Mouse (Mus musculus) NIH3T3 (cell line): Measurements from ENCODE around the gene Shank2.

ENCODE experiments used
- DNase-seq: peaks from one replicate; pipeline ENCODE4 v3.0.0-alpha.2; 2012; ENCODE audit warnings: low read depth

The Shank2 gene

DNA sequence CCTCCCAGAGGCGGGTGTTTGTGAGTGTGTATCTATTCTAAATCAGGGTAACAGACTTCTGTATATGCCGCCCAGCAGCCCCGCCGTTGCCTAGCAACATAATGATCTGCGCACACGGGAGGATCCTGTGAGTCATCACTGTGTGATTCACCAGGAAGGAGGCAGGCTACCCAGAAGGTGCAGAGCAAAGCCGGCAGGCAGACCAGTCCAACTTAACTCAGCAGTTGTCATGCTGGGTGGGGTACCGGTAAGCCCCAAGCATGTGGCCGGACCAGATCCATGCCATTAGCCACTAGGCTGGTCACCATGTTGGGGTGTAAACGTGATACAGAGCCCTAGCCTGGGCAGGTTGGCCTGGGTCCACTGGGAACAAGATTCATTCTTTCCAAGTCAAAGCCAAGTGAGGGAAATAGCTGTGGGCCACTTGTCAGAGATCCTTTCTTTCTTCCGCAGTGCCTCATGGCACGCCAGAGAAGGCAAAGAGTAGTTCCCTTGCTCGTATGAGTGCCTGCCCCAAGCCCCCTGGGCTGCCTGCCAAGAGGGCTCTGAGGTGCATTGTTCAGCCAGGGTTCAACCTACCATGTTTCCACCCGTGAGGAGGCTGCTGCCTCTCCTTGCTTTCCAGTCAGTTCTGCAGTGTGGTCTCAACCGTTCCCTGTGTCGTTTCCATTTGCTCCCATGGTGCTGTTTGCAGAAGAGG lies 416.1 kb downstream of the Shank2 start:
- peak; percentile 92 for DNase-seq

DNA sequence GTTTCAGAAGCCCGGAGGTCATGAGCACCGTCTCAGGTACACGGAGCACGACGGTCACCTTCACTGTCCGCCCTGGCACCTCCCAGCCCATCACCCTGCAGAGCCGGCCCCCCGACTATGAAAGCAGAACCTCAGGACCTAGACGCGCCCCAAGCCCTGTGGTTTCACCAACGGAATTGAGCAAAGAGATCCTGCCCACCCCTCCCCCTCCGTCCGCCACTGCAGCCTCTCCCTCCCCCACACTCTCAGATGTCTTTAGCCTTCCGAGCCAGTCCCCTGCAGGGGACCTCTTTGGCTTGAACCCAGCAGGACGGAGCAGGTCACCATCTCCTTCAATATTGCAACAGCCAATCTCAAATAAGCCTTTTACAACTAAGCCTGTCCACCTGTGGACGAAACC lies 418.8 kb downstream of the Shank2 start:
- no peak for DNase-seq

- no peak for DNase-seq
Observed at GRCm38 (mm10) chr7:144421478-144421877, 419.8 kb downstream of the Shank2 start.

DNA sequence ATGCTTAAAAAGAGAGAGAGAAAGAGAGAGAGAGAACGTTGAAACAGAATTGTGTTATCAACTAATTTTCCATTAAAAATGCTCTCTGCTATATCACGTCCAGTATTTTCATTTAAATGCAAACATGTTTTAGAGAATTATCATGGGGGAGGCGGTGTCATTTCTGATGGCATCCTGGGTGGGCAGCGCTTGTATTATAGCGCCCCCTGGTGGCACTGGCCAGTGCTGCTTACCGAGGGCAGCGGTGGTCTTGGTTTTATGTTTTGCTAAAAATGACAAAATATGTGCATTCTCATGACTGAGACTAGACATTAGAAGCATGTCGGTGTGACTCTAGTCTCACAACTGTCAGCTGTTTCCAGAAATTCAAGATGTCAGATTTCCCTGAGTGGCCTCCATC lies 424.2 kb downstream of the Shank2 start:
- peak; percentile 79 for DNase-seq

GRCm38 (mm10) chr7:144426594-144426993 lies 424.9 kb downstream of the Shank2 start:
- no peak for DNase-seq

DNA sequence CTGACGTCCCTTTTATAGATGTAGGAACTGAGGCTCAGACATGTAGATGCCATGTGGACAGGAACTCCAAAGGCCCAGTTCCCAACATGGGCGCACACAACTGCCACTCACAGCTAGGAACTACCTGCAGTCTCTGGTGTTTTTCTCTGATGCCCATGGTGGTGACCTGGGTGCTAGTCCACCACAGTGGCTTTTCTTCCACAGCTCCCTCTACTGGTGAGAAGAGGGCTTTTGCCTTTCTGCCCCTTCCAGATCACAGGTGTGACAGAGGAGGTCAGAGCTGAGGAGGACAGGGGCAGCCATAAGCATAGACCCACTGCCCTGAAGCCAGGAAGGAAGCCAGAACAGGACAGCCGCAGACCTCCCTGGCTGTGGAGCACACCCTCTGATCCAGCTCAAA lies 425.7 kb downstream of the Shank2 start:
- no peak for DNase-seq

DNA sequence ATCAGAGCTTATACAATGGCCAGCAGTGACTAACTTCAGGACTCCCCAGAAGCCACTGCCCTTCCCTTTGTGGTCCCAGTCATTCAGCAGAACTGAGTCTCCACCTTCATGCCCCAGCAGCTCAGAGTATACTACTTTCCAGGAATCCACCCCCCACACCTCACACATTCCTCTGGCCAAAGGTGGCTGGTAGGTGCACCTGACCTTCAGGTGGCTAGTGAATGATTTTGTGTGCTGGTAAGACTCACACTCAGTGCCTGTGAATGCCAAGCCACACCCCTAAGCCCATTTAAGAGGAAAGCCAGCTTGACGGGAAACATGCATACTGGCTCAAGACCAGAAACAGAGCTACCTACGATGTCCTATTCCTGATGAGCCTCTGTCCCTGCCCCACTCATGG lies 431.2 kb downstream of the Shank2 start:
- DNase-seq: no peak

DNA sequence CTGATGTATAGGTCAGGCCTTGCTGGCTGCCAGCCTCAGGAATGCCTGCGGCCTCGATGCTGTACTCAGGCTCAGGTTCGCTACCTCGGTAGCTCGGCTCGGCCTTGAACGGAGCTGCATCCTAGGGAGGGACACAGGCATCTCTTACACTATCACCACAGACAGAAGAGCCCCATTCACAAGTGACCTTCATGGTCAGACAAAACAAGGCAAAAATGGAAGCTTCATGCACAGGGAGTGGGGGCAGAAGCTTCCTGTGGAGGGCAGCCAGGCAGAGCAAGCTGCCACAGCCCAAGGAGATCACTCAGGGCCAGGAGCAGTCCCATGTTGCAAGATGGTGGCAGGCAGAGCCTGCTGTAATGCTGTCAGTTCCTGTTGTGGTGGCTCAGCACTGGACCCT lies 437.1 kb downstream of the Shank2 start:
- no peak for DNase-seq

GRCm38 (mm10) chr7:144441466-144441865 lies 439.7 kb downstream of the Shank2 start:
- DNase-seq: no peak

- DNase-seq: no peak
Observed at GRCm38 (mm10) chr7:144441976-144442375, 440.2 kb downstream of the Shank2 start.

DNA sequence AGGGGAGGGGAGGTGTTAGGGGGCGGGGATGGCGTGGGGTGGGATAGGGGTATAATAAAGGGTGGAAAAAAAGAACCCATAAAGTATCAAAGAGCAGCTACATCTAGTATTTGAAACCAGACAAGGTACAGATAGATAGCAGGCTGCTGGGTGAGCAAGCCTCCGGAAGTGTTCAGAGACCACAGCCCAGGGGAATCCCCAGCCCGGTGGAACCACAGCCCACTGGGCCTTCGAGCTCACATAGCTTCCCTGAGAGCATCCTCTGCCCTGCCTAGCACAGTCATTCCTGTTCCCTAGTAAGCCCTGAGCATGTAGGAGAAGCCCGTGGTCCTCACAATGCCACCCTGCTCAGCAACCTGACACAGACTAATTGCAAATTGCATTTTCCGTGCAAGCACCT lies 443.1 kb downstream of the Shank2 start:
- DNase-seq: no peak

DNA sequence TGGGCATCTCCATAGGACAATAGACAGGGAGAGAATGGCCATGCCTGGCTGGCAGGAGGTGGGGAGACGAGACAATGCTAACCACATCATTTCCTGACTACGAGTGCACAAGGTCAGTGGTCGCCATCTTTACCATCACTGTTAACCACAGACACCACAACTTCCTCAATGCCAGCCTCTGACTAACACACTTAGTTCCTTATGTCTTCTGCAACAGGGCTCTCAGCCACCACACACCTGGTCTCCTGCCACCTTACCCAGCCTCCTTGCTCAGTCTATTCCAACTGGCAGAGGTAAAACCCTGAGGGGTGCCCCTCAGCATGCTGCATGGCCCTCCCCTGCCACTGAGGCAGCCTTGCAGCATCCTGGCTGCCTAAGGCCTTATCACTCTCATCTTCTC lies 445.4 kb downstream of the Shank2 start:
- DNase-seq: no peak

- no peak for DNase-seq
Observed at GRCm38 (mm10) chr7:144448186-144448585, 446.5 kb downstream of the Shank2 start.

- DNase-seq: no peak
Observed at GRCm38 (mm10) chr7:144449637-144450570, 448.2 kb downstream of the Shank2 start.

GRCm38 (mm10) chr7:144450661-144451060 lies 448.9 kb downstream of the Shank2 start:
- no peak for DNase-seq

DNA sequence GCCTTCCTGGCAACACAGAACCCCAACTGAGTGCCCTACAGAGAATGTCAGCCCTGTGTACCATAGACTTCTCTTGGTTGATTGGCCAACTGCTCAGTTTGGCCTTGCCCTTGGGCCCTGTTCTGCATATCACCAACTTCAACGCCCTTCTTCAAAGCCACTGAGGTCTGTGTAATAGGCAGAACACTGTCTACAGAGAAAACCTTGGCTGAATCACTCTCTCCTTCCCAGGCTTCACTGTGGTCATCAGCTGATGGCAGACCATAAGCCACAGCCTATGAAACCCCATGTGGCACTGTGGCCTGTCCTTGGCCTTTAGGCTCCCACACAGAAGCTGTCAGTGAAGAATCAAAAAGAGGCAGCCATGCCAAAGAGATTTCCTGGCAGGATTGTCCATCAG lies 457.2 kb downstream of the Shank2 start:
- DNase-seq: no peak

DNA sequence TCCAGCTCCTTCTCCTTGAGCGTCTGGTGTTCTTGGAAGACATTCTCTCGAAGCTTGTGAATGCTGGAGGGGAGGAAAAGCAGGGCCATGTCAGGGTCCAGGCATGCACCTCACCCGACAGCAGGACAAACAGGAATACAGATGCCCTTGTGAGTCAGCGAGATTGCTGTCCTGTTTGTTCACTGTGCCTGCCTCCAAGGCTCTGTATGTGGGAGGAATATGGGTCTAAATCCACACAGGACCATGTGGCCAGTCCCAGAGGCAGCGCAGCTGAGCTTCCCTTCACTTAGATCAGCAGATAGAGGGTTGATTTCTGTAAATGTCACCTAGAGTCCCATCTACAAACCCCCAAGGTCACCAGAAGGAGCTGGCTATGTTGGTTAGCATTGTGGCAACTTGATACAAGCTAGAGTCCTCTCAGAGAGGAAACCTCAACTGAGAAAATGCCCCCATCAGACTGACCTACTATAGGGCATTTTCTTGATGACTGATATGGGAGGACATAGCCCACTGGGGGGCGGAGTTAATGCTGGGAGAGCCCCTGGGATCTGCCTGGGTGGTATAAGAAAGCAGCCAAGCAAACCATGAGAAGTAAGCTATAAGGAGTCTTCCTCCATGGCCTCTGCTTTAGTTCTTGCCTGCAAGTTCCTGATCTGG lies 459.6 kb downstream of the Shank2 start:
- DNase-seq: no peak

GRCm38 (mm10) chr7:144462577-144462976 lies 460.8 kb downstream of the Shank2 start:
- DNase-seq: no peak

DNA sequence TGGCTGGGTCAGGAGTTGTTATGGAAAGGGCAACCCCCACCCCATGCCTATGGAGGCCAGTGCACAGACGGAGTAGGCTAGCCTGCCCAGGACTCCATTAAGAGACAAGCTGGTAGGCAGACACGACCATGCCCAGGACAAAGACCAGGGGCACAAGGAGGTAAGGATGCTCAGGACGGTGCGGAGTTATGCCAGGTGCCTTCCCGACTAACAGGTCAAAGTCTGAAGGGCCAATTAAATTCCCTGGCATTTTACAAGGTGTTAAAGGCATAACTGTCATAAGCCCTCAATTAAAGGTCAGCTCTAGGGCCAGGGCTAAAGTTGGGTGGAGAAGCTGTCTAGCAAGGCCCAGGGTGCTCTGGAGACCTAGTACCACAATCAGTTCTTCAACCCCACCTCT lies 467.0 kb downstream of the Shank2 start:
- no peak for DNase-seq

- peak; percentile 70 for DNase-seq
Observed at GRCm38 (mm10) chr7:144469181-144469641, 467.5 kb downstream of the Shank2 start.

- peak; percentile 70 for DNase-seq
Observed at GRCm38 (mm10) chr7:144469908-144470544, 468.3 kb downstream of the Shank2 start.

- DNase-seq: peak; percentile 93
Observed at GRCm38 (mm10) chr7:144470545-144471059, 468.9 kb downstream of the Shank2 start, which contains the start of gene Cttn. Cttn (minus strand) TSS chr7:144471009.
